Mouse (Mus musculus): Measurements from ENCODE around the gene Nbl1.

Gene Nbl1

DNA sequence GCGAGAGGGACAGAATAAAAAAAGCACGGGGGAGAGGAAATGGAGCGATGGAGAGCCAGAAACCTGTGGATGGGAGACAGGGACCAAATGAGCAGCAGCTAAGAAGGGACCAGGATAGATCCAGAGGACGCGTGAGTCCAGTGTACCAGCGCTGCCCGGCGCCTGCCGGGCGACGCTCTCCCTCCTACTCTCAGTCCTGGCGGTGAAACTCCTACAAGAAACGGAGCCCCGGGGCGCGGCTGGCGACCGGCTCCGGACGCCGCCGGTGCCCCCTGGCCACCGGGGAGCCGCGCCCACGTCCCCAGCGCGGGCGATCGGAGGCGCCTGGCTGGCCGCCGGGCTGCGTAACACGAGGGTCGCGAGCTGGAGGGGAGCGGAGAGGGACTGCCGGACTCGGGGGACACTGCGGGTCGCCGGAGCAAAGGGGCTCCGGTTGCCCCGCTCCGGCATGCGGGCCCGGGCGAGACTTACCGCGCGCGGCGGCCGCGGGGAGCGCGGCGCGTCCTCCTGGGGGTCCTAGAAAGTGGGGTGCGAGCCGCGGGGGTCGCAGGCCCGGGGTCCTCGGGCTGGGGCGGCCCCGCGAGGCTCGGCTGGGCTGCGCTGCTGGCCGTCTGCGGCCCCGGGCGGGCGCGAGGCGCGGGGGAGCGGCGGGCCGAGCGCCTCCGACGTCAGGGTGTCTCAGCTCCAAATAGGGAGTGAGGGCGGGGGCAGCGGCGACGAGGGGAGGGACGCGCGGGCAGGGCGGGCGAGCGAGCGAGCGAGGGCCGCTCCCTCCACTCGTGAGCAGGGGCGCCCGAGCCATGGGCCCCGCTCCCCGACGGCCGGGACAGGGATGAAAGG is at the start of gene Nbl1:
TSS of gene Nbl1 (minus strand) at position 638 of the 840 bp plus-strand sequence.
- no peak for DNase-seq

GRCm38 (mm10) chr4:139141785-139142184 is 49.0 kb upstream of the Nbl1 start:
- peak; percentile 18 for DNase-seq

DNA sequence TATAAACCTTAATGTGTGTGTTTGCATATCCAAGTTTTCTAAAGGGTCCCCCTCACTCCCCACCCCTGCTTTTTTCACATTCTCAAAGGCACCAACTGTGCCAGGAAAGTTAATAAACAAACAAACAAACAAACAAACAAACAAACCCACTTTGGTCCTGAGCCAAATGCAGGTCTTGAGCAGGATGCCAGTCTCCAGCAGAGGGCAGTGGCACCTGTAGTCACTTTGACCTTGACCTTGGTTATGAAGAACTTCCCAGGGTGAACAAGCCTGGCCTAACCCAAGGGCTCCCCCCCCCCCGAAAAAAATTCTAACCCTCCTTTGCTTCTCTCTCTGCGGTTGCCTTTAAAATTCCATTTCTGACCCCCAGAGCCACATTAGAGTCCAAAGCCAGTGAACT is 47.5 kb upstream of the Nbl1 start:
- DNase-seq = peak; percentile 23

GRCm38 (mm10) chr4:139136011-139136410 is 43.2 kb upstream of the Nbl1 start:
- DNase-seq = no peak

GRCm38 (mm10) chr4:139133109-139133508 is 40.3 kb upstream of the Nbl1 start:
- DNase-seq = no peak

DNA sequence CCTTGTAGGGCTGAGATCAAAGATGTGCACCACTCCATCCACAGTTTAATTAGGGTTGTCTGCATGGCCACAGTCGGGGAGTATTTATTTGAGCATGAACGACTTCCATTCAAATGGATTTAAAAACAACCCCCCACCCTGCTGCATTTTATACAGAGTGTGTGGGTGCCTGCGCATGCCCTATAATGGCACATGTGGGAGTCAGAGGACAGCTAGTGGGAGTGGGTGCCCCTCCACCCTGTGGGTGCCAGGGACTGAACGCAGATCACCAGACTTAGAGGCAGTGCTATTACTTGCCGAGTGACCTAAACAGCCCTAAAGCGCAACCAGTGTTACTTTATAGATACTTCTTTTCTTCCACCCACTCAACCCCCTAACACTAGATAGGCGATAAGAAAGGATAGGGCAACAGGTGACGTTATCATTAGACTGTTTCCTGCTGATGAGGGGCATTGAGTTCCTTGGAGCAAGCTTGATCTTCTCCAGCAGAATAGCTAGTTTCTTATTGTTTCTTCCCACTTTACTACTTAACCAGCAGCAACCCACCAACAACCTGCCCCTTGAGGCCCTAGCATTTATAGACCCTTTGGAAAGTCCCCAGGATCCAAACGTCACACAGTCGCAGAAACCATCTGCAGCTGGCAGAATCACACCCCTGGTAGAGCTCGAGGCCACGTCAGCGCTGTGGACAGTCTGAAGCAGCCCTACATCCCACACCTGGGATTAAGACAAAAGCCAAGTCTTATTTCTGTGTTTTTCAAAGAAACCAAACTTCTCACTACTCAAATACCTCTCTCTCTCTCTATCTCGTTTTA is 39.3 kb upstream of the Nbl1 start:
- no peak for DNase-seq

DNA sequence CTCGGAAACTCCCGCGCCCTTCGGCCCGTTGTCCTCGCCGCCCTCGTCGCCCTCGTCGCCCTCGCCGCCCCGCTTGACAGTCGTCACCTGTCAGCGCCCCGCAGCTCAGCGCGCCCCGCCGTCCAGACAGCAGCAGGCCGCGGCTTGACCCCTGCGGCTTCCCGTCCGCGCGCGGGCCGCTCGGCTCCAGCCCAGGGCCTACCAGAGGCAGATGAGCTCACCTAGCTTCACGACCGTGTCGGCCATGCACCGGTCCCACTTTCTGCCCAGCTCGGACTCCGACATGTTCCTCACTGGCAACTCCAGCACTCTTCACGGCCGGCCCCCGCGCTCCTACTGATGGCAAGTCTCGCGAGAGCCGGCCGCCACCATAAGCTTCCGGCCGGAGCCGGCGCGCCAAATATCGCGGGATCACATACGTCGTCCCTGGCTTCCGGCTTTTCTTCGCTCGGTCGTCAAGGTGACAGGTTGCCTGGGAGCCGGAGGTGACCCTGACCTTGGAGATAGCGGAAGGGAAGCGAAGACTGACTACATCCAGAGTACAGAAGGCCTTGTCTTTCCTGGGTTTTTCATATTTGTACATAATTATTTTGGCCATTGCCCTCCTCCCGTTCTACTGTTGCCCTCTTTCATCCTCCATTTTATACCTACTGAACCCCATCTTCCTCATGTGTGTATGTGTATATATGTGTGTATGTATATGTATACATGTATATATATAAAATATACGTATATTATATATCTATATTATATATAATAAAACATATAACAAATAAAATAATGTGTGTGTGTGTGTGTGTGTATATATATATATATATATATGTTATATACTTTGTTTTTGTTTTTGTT is 38.1 kb upstream of the Nbl1 start, which contains the start of gene Minos1:
TSS of gene Minos1 (minus strand) at position 413 of the 849 bp plus-strand sequence.
- peak; percentile 98 for DNase-seq

- DNase-seq = peak; percentile 58
Measured at GRCm38 (mm10) chr4:139129806-139130700, 37.3 kb upstream of the Nbl1 start.

DNA sequence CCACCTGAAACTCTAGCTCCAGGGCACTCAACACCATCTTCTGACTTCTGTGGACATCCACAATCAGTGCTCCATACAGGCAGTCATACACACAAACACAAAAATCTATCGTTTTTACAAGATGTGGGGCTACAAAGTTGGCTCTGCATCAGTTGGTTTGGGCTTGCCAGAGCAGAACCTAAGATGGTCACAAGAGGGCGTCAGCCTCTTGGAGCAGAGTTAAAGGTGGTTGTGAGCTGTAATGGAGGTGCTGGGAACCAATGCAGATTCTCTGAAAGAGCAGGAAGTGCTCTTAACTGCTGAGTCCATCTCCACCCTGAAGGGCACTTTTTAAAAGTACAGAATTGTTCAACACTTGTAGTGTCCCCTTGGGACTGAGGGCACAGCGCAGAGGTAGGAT is 33.7 kb upstream of the Nbl1 start:
- DNase-seq = peak; percentile 19

DNA sequence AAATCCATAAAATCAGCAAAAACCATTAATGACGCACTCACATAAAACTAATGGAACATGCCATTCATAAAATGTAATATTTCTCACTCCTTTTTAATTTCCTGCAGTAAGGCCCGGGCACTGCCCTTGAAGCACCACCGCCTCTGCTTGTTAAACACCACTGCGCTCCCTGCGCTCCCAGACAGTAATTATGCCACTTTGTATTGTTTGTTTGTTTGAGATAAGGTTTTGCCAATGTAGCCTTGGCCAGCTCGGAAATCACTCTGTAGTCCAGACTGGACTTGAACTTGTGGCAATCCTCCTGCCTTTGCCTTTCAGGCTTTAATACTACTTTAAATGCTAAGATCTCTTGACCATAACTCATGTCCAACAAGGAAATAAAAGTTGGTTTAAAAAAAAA is 32.1 kb upstream of the Nbl1 start:
- DNase-seq = no peak

- no peak for DNase-seq
Measured at GRCm38 (mm10) chr4:139122557-139122956, 29.8 kb upstream of the Nbl1 start.

DNA sequence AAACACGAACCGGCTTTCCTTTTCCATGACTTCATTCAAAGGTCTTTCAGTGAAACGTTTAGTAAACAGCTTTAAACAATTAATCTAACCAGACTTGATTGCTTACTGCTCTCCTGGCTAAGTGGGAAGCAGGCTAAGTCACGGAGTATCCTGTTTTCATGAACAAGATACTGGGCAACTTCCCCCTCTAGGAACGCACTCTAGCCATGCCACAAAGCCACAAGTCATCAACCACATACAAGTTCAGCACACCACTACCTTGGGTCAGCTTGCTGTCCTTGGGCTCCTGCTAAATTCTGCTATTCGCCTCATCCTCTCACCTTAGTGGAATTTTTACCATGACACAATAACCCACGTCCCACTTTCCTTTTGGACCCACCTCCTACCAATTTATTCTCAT is 28.2 kb upstream of the Nbl1 start:
- no peak for DNase-seq

DNA sequence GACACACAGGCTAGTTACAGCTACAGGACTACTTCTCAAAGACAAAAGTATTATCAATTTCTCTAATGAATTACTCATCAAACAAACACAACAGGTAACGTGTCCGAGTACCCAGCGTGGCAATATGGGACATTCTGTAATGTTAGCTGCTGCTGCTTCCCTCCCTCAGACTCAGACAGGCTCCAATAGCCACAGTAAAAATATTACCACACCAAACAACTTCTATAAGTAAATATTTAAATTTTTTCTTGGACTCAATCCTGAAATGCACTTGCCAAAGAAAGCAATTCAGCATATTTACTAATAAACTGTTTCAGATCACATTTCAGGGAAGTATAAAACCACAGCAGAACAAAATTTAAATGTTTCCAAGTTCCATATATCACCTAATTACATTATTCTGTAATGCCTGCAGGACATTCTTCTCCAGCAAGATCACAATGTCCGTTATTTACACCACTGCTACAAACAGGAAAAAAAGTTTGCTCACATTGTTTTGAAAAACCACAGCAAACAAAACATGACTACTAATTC is 27.6 kb upstream of the Nbl1 start:
- no peak for DNase-seq

DNA sequence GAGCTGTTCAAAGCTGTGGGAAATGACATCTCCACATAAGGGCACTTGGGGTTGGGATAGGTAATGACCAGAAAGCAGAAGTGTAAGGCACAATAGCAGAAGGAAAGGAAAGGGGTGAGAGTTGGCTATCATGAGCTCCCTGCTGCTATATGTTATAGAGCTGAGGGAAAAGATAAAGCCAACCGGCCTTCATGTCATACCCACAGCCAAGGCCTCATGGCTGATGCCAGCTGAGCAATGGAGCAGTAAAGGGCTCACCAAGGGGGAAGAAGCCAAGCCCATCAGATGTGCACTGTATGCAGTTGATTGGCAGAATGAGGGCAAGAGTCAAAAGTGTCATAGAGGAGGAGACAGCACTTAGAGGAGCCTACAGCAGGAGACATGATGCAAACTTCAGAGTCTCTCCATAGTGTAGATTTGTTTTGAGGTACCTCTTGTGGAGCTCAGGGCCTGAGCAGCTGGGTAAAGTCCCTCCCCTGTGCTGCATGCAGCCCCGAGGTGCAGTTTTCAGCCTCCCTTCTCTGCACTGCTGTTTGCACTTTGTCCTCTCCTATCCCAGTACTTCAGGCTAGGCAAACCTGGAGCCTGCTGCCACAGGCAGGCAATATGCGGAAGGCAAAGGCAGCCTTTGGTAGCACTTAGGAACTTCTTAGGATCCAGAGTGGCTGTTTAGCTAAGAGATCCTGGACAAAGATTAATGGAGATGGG is 23.7 kb upstream of the Nbl1 start:
- DNase-seq = no peak

DNA sequence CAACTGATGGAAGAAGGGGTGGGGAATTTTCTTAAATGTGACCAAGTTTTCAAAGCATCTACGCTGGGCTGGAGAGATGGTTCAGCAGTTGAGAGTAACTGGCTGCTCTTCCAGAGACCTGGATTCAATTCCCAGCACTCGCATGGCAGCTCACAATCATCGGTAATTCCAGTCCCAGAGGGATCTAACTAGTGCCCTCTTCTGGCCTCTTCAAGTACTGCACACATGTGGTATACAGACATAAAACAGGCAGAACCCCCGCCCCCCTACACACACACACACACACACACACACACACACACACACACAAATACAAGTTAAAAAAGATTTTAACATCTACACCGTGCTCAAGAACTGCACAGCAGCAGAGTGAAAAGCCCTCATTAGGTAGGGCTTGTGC is 22.9 kb upstream of the Nbl1 start:
- peak; percentile 48 for DNase-seq

DNA sequence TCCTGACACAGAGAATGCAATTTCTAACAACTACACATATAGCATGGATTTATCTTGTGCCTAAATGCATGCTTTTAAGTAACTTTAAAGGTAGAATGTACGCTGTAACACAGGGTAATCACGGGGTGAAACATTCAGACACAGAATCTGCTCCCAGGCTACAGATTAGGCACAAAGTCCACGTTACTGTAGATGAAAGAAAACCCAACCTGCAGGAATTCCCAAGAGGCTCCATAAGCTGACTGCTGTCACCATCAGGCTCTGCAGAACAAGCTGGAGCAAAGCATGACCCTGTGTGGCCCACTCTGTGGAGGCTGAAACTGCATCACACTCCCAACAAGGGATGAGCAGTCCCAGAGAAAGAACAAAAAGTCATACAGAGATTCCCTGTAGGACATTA is 19.7 kb upstream of the Nbl1 start:
- DNase-seq = no peak

GRCm38 (mm10) chr4:139111421-139111820 is 18.6 kb upstream of the Nbl1 start:
- DNase-seq = no peak

GRCm38 (mm10) chr4:139110858-139111257 is 18.1 kb upstream of the Nbl1 start:
- no peak for DNase-seq

- DNase-seq = no peak
Measured at GRCm38 (mm10) chr4:139105453-139105852, 12.7 kb upstream of the Nbl1 start.

DNA sequence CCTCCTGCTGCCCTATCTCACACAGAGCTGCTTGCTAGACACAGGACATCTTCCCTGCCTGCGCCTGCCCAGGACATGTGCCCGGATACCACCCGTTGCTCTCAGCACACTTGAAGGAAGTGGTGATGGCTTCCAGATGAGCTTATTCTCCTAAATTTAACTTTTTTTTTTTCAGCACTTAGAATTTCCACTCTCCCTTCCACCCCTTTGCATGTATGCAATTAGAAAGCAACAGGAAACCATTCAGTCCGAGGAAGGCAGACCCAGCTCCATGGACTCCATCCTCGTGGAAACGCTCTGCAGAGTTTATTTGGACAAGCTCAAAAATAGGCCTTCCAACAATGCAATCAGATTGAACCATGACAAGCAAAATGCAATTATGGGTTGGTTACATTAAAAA is 8.8 kb upstream of the Nbl1 start:
- DNase-seq = no peak

DNA sequence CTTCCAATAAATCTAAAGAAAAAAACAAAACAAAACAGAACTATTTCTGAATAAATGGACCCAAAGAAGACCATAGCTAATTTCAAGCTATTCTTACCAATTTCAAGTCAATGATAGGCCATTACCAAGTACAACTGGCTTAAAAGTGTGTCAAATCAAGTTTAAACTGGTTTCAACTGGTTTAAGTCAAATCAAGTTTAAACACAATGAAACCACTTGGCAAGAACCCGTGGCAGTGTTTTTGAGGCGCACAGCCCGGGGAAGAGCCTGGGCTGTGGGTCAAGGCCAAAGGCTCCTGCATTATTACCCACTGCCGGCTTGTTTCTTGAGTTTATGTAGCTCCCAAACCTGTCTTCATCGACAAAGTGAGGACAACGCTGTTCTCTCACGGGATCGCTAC is 7.5 kb upstream of the Nbl1 start:
- DNase-seq = no peak
